Mouse (Mus musculus): ENCODE results near the gene Zswim5.

DNA sequence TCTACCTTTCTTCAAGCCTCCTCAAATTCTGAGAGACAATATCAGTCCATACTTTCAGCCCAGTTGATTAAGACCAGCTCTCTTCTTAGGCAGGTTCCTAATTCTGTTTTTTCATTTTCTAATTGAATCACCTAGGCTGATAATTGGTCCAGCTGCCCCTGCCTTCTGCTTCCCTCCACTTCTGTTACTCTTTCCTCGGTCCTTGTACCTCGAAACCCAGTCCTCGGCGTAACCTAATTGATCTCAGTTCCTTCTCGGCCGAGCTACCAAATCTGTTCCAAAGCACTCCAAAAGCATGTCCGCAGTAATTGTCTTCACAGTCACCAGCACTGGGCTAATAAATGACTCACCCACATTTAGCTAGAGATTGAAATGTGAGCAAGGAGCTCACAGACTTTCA lies 77.8 kb downstream of the Zswim5 start:
- no peak for TF ChIP-seq CTCF (IDR thresholded peaks at IDR 0.05; ENCODE audit: extremely low read depth, insufficient read depth, low read length)
- TF ChIP-seq POLR2A (IDR thresholded peaks at IDR 0.05; ENCODE audit: extremely low read depth, insufficient read depth, low read length) = no peak
